Mouse (Mus musculus) stomach, postnatal 0 days (tissue): ENCODE measurements around the gene Fstl1.

Experiments used
- CTCF ChIP-seq: IDR thresholded peaks from 2 replicates; pipeline ENCODE4 v1.5.1; 2016; ENCODE audit warnings: antibody characterized with exemption, low read depth, mild to moderate bottlenecking, moderate library complexity
- EP300 ChIP-seq: optimal IDR thresholded peaks from 2 replicates; pipeline ENCODE3; 2016; ENCODE audit warnings: antibody characterized with exemption

DNA sequence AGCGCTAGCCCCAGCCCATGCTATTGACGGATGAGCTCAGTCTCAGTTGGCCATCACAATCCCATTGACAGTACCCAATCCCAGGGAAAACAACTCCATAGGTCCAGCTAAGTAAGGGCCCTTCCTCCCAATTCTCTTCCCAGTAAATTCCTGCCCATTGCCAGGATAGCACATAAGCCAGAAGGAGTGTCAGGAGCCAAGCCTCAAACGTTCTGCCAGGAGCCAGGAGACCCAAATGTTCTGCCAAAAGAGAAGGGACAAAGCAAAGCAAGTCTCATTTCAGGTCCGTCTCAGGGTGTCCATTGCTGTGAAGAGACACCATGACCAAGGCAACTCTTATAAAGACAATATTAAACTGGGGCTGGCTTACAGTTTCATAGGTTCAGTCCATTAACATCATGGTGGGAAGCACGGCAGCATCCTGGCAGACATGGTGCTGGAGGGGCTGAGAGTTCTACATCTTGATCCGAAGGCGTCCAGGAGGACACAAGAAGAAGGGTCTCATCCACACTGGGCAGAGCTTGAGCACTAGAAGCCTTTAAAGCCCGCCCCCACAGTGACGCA lies 26.8 kb downstream of the Fstl1 start:
- TF ChIP-seq EP300: no peak
- no peak for TF ChIP-seq CTCF
